Mouse (Mus musculus) heart, adult 8-10 months (tissue): ENCODE data around the gene Gmds. TPM values are rescaled to one million over a fixed set of nuclear protein-coding genes. Genes with fewer than 3 reads are reported as not detected.

ENCODE experiments used
- DNase-seq: peaks from one replicate; pipeline ENCODE4 v3.0.0; 2022; ENCODE audit warnings: low spot score
- total RNA-seq, 4 experiments: library from RNA; stranded (reverse); gene quantifications; 2 replicates each; pipeline ENCODE4 v1.2.4; 2022

Gene Gmds
- total RNA-seq, 4 experiments from 2014 or later = 6.5 to 7.7 (median 7.1) TPM

- DNase-seq = no peak
Observed at GRCm38 (mm10) chr13:32267184-32267775, 71.3 kb downstream of the Gmds start.

GRCm38 (mm10) chr13:32266721-32267120 lies 71.8 kb downstream of the Gmds start:
- DNase-seq = no peak

GRCm38 (mm10) chr13:32256121-32256520 lies 82.4 kb downstream of the Gmds start:
- DNase-seq = peak; percentile 80

- no peak for DNase-seq
Observed at GRCm38 (mm10) chr13:32252276-32252675, 86.3 kb downstream of the Gmds start.

GRCm38 (mm10) chr13:32242200-32242599 lies 96.3 kb downstream of the Gmds start:
- DNase-seq = no peak

GRCm38 (mm10) chr13:32236269-32236678 lies 102.3 kb downstream of the Gmds start:
- DNase-seq = peak; percentile 83

- DNase-seq = no peak
Observed at GRCm38 (mm10) chr13:32235046-32235445, 103.5 kb downstream of the Gmds start.

GRCm38 (mm10) chr13:32234019-32234418 lies 104.5 kb downstream of the Gmds start:
- peak; percentile 51 for DNase-seq

GRCm38 (mm10) chr13:32232391-32232790 lies 106.1 kb downstream of the Gmds start:
- DNase-seq = no peak

- no peak for DNase-seq
Observed at GRCm38 (mm10) chr13:32231956-32232355, 106.6 kb downstream of the Gmds start.

- DNase-seq = no peak
Observed at GRCm38 (mm10) chr13:32227874-32228562, 110.5 kb downstream of the Gmds start.

- no peak for DNase-seq
Observed at GRCm38 (mm10) chr13:32217647-32218046, 120.9 kb downstream of the Gmds start.

- peak; percentile 54 for DNase-seq
Observed at GRCm38 (mm10) chr13:32213702-32214452, 124.7 kb downstream of the Gmds start.

- DNase-seq = no peak
Observed at GRCm38 (mm10) chr13:32212125-32212524, 126.4 kb downstream of the Gmds start.

- DNase-seq = no peak
Observed at GRCm38 (mm10) chr13:32207172-32207908, 131.2 kb downstream of the Gmds start.

- DNase-seq = peak; percentile 12
Observed at GRCm38 (mm10) chr13:32179906-32180305, 158.6 kb downstream of the Gmds start.

GRCm38 (mm10) chr13:32178682-32179081 lies 159.9 kb downstream of the Gmds start:
- DNase-seq = no peak

- DNase-seq = no peak
Observed at GRCm38 (mm10) chr13:32177852-32178453, 160.6 kb downstream of the Gmds start.

- DNase-seq = no peak
Observed at GRCm38 (mm10) chr13:32175028-32175427, 163.5 kb downstream of the Gmds start.

GRCm38 (mm10) chr13:32169173-32169572 lies 169.4 kb downstream of the Gmds start:
- peak; percentile 31 for DNase-seq

GRCm38 (mm10) chr13:32167806-32168205 lies 170.7 kb downstream of the Gmds start:
- peak; percentile 5 for DNase-seq
